Mouse (Mus musculus): ENCODE measurements around the gene Myl4.
A peak's percentile ranks its signal among the peaks of the same experiment; 100 is the strongest.

Myl4 gene

DNA sequence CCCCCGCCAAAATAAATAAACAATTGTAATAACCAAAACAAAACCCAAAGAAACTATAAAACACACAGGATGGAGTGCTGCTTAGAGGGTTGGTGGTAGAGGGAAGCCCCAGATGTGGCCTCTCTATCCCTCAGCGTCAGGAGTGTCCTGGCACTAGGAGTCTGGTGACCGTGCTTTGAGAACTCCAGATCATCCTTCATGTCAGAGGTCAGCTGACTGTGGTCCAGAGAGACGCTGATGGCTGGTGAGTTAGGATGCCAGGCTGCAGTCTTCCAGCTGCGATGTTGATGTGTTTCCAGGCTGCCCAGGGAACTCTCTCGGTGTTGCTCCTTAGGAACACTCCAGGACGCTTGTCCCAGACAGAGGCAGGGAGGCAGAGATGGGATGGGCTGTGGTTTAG, 21.6 kb downstream of the Myl4 start:
- DNase-seq = no peak

- DNase-seq = no peak
Measured at GRCm38 (mm10) chr11:104572566-104572965, 22.1 kb downstream of the Myl4 start.

DNA sequence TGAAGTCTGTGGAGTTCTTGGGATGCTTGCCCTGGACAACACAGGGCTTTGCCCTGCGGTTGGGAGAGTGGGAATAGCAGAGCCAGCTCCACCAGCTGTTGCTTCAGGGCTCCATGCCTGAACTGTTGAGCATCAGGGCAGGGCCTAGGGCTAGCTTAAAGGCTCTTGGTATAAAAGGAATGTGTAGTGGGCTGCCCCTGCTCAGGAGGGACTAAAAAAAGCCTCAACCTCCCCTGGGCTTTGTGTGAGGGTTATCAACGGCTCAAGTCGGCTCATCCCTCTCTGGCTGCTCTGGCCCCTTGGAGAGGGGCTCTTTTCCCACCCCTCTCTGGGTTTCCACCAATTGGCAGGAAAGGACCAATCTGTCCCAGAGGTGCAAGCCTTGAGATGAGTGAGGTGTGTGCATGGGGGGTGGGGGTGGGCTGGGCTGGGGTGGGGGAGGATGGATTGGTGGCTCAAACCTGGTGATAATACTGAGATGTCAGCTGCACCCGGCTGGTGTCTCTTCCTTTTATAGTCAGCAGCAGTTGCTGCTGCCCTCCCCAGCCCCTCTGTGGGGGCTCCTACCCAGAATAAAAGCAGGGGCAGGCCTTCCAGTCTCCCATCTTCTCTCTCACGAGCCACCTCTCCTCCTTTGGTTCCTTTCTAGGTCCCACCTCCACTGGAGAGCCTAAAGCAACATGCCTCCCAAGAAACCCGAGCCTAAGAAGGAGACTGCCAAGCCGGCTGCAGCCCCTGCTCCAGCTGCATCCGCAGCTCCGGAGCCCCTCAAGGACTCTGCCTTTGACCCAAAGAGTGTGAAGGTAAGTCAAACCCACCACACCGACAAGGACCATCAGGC, 26.5 kb downstream of the Myl4 start:
- no peak for DNase-seq

GRCm38 (mm10) chr11:104578074-104578473, 27.6 kb downstream of the Myl4 start:
- DNase-seq = no peak

DNA sequence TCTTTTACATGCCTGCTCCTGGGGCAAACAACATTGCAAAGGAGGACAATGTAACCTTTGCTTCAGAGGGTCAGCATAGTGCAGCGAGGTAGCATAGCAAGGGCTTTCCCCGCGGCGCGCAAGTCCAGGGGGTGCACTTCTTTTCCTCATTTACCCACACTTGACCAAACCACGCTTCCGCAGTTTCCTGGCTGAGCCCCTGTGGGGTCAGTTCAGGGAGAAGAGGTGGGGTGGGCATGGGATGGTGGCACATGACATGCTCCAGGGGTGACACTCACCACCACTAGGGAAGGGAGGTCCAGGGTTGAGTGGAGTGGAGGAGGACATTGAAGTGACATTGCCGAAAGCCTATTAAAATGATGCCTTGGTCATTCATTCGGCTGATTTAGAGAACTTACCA, 28.6 kb downstream of the Myl4 start:
- DNase-seq = no peak

- no peak for DNase-seq
Measured at GRCm38 (mm10) chr11:104579575-104579974, 29.1 kb downstream of the Myl4 start.

- DNase-seq = no peak
Measured at GRCm38 (mm10) chr11:104580091-104580490, 29.6 kb downstream of the Myl4 start.

DNA sequence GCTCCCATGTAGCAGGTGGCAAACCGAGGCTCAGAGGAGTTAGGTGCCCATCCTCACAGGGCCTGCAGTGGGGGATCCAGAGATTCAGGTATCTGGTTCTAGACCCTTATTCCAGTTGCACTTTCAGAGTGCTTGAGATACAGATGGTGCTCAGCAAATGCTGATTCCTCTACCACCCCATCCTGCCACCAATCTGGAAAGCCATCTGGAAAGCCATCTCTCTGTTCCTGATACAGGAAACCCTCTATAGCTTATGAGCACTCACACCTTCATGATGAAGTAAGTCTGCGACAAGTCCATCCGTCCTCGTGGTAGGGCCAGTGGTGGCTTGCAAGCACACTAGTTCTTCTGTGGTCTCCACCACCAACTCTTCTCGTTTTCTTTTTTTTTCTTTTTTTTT, 30.1 kb downstream of the Myl4 start:
- no peak for DNase-seq

- DNase-seq = peak; percentile 47
Measured at GRCm38 (mm10) chr11:104581446-104582307, 31.2 kb downstream of the Myl4 start.

GRCm38 (mm10) chr11:104582308-104582606, 31.8 kb downstream of the Myl4 start:
- no peak for DNase-seq

DNA sequence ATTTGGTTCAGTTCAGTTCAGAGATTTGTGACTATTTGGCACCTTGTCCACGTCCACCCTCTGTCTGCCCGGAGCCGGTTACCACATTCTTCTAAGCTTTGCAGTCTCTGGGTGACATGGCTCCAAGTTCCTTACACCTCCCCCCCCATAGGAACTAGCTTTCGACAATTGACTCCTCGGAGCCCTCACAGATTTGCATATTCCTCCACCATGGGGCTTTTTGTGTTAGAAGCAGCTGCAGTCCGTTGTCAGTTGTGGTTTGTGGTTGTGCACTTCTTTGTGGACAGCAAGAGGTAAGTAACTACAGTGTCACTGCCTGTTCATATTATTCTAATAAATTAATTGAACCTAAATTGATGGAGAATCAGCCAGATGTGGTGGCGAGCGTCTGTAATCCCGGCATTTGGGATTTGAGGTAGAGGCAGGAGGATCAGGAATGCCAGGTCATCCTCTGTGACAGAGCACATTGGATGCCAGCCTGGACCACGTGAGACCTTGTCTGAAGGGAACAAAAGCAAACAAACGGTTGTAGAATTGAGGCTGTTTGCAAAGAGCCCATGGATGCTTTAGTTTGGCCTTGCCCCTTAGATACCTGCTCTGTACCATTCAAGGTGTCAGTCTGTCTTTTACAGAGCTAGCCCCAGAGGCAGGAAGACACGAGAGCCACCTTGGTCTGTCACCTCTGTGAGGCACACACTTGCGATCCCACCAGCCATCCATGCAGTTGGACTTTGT, 32.3 kb downstream of the Myl4 start:
- no peak for DNase-seq

DNA sequence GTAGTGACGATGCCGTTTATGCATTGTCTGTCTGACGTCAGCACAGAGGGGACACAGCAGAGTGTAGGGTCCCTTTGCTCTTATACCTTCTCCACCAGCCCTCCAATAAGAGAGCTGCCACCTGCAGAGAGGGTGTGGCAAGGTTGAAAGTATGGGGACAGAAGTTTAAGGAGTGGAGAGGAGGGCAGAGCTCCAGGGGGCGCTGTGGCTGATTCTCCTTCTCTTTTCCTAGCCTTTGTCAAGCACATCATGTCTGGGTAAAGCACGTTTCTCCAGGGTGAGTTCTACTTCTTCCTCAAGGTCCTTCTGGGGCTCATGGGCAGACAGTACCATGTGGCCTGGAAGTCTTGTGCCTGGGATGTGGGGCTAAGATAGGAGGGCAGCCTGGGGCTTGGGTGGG, 35.0 kb downstream of the Myl4 start:
- peak; percentile 8 for DNase-seq

DNA sequence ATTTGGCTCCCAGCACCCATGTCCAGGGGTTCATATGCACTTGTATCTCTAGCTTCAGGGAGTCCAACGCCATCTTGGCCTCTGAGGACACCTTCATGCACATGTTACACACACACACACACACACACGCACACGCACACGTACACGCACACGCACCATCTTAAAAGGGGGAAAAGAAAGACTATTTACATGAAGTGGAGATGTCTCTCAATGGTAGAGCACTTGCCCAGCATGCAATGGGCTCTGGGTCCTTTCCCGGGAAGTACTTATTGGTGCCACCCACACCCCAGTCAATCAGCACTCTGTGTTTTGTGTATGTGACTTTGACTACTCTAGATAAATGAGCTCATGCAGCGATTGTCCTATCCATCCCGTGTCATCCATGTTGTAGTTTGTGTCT, 37.4 kb downstream of the Myl4 start:
- DNase-seq = no peak

- DNase-seq = no peak
Measured at GRCm38 (mm10) chr11:104588513-104588912, 38.0 kb downstream of the Myl4 start.

DNA sequence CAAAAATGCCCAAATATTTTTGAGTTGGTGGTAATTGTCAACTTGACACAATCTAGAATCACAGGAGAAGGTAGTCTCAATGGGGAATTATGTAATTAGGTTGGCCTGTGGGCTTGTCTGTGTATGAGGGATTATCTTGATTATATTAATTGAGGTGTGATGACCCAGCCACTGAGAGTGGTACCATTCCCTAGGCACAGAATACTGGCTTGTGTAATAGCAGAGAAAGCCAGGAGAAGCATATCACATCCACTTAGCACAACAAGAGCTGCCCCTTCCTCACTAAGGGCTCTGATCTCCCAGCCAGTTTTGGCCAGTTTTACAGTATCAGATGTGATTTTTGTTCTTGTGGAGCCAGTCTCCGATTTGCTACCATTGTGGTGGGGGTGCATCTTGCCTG, 39.1 kb downstream of the Myl4 start:
- DNase-seq = no peak

- peak; percentile 81 for DNase-seq
Measured at GRCm38 (mm10) chr11:104590148-104590547, 39.7 kb downstream of the Myl4 start.

DNA sequence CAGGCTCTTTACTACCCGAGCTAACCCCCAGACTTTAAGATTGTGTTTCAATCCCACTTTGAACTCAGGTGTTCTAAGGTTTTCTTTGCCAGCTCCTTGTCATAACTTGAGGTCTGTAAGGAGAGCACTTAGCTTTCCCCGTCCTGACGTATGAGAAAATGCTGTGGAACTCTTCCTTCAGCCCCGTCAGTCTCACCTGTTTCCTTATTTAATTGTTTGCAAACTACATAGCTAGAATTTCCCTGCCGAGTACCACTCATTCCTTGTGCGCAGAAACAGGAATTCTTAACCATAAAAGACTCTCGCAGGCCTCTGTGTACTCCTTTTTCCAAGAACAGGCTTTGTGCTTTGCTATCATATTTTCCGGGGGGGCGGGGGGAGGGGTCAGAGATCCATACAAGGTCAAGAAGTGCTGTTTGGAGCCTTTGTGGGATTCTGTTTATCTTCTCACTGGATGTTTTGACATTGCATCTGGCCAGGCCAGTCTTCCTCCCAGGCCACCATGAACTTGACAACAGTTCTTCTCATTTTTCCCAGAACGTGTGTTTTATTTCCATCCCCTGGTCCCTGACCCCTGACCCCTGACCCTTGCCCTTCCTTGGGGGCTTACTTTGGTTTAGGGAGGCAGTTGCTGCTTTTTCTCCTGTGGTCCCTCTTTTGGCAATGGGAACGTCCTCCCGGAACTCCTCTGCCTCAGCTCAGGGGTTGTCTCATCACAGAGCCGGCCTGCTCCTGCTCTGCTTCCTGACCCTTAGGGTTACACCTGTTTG, 41.8 kb downstream of the Myl4 start:
- DNase-seq = no peak

- DNase-seq = no peak
Measured at GRCm38 (mm10) chr11:104596365-104596764, 45.9 kb downstream of the Myl4 start.

DNA sequence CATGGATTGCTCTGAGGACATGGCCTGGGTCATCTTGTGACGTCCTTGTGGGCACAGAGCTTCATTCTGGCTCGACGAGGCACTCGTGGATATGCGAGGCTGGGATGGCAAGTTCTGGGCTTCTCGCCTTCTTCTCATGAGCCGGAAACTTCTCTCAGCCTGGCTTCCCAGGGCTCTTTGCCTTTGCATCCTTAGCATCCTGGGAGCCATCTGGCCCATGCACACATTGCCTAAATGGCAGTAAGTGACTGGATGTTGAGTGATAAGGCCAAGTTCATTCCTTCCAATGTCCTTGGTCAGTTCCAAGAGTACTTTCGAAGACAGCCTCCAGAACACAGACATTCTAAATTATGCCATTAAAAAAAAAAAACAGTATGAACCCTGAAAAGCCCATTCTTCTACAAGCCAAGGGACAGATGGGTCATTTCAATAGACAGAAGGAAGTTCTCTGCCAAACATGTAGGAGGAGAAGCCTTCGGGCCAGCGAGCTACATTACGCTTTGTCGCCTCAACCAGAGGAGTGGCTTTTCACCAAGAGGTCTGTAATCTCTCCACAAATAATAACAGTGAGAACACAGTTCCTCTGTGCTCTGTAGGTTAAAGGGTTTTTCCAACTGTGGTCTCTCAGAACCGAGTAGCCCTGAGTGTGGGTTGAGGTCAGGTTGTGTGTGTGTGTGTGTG, 48.9 kb downstream of the Myl4 start:
- no peak for DNase-seq

DNA sequence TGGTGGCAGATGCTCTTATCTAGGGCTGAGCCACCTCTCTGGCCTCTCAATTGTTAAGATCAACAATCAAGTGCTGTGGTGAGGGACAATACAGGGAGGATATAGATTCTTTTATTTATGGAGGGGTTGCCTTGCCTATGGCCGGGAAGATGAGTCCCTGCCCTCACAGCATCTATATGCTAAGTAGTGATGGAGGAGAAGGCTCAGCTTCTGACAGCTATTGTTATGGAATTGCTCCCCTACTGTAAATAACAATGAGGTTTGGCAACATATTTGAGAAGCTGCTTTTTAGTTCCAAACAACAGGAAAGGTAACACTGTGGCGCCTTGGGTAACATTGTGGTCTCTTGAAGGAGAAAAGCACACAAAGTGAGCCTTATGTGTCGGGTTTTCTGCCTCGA, 50.2 kb downstream of the Myl4 start:
- no peak for DNase-seq

GRCm38 (mm10) chr11:104604192-104604591, 53.7 kb downstream of the Myl4 start:
- no peak for DNase-seq

Measured in thymus, postnatal 14 days (tissue).